9 mouse cellular contexts compared by ENCODE assay signal in the genomic region with DNA sequence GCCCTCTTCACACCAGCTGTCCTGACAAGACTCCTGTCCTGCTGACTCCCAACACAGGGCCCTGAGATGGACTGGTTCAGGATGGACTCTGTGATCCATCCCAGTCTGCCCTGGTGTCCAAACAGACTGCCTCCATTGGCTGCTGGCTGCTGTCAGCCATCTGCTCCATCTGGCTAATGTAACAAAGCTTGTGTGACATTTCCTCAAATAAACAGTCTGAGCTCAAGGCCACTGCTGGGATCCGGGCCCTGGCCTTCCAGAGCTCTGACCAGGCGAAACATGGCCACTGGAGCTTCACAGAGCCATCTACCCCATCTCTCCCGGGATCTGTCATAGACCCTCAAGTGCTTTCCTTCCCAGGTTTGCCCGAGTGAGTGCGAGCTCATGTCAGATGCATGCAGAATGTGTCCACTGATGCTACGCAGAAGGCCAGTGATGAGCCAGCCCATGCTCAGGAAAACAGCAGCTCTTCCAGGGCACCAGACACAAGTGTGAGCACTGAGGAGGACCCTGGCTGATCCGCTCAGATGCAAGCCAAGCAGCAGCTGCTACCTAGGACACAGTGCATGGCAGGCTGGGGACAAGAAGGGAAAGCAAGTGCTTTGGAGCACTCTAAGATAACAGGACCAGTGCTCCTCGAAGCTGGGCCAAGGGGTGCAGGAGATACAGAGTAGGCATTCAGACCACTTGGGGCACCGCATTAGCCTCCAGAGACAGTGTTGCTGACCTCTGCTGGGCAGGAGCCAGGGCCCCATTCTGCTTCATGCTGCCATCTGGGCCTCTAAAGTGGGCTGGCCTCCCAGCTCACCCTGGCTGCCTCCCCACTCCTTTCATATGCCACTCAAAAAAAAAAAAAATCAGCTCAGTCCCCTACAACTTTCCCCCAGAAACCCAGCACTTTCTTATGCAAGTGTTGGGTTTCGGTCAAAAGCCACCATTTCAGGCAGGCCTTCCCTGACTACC. TPM values are rescaled to one million over a fixed set of nuclear protein-coding genes. Genes with fewer than 3 reads are reported as not detected.
DNase-seq lines count a peak whose midpoint lies in the region; ATAC-seq and TF ChIP-seq lines count a peak whose summit lies in the region.
"Had no signal": no experiment of that assay in that cellular context is flagged by ENCODE, and none has a peak within 500 bp of the region (broad histone marks: within the 10 kb centered on the region; RNA-seq: fewer than 3 reads in every experiment).

No protein-coding gene starts in this region.

- H3K4me1 ChIP-seq in intestine, embryonic 14.5 days (replicated peaks; ENCODE audit: control insufficient read depth, insufficient read depth, low read length) = peaks cover 11% of the 10 kb centered on the region
- no peaks in the 10 kb centered on the region for H3K4me1 ChIP-seq in intestine, postnatal 0 days (replicated peaks; ENCODE audit: control insufficient read depth, insufficient read depth, low read length)
- peaks cover 14% of the 10 kb centered on the region for H3K4me1 ChIP-seq in embryonic facial prominence, embryonic 12.5 days
- 0 out of 2 replicates have a peak, but pooled peaks cover 2% of the 10 kb centered on the region for H3K4me1 ChIP-seq in lung, adult 2 months (ENCODE audit: control insufficient read depth, insufficient read depth, low read length)
- H3K4me1 ChIP-seq: lung, embryonic 15.5 days; neural tube, embryonic 12.5 days had no signal

- peak; percentile 66 for ATAC-seq in intestine, embryonic 14.5 days (replicated peaks; ENCODE audit: low FRiP score, low TSS enrichment, low read depth)
- ATAC-seq in intestine, postnatal 0 days = no peak
- ATAC-seq in embryonic facial prominence, embryonic 12.5 days (ENCODE audit: insufficient number of reproducible peaks, insufficient read depth, low FRiP score, low TSS enrichment) = no peak

- H3K9ac ChIP-seq in intestine, embryonic 14.5 days (ENCODE audit: low read length) = no peak overlapping the region
- H3K9ac ChIP-seq in intestine, postnatal 0 days (ENCODE audit: low read depth, low read length) = no peak overlapping the region
- no peak overlapping the region for H3K9ac ChIP-seq in embryonic facial prominence, embryonic 12.5 days
- H3K9ac ChIP-seq: lung, embryonic 15.5 days; neural tube, embryonic 12.5 days had no signal

- H3K27me3 ChIP-seq in intestine, embryonic 14.5 days (replicated peaks; ENCODE audit: control insufficient read depth, insufficient read depth, low read length) = no peaks in the 10 kb centered on the region
- no peaks in the 10 kb centered on the region for H3K27me3 ChIP-seq in intestine, postnatal 0 days (replicated peaks; ENCODE audit: control insufficient read depth, insufficient read depth, low read length)
- no peaks in the 10 kb centered on the region for H3K27me3 ChIP-seq in embryonic facial prominence, embryonic 12.5 days
- H3K27me3 ChIP-seq: lung, embryonic 15.5 days; neural tube, embryonic 12.5 days had no signal

- H3K9me3 ChIP-seq in intestine, embryonic 14.5 days (ENCODE audit: control insufficient read depth, low read length) = no peaks in the 10 kb centered on the region
- H3K9me3 ChIP-seq in intestine, postnatal 0 days (ENCODE audit: control insufficient read depth) = no peaks in the 10 kb centered on the region
- H3K9me3 ChIP-seq in embryonic facial prominence, embryonic 12.5 days = no peaks in the 10 kb centered on the region
- H3K9me3 ChIP-seq: lung, embryonic 15.5 days; neural tube, embryonic 12.5 days had no signal

- H3K4me2 ChIP-seq in intestine, embryonic 14.5 days (ENCODE audit: low read length) = no peak overlapping the region
- H3K4me2 ChIP-seq in intestine, postnatal 0 days (replicated peaks; ENCODE audit: low read depth) = no peak overlapping the region
- no peak overlapping the region for H3K4me2 ChIP-seq in embryonic facial prominence, embryonic 12.5 days (replicated peaks)
- H3K4me2 ChIP-seq: lung, embryonic 15.5 days; neural tube, embryonic 12.5 days had no signal

- peak; percentile 64 for DNase-seq in intestine, embryonic 14.5 days (ENCODE audit: low spot score)
- peak; percentile 6 for DNase-seq in Muller cell, postnatal 12 days (ENCODE audit: inconsistent ontology term)
- peak; percentile 72 for DNase-seq in adrenal gland, postnatal 10 days
- no peak for DNase-seq in thymus, postnatal 10 days (ENCODE audit: low spot score in 2 of 2)
- DNase-seq in lung, adult 2 months = no peak

- H3K4me3 ChIP-seq in intestine, embryonic 14.5 days (ENCODE audit: low read depth, low read length) = no peak overlapping the region
- H3K4me3 ChIP-seq in intestine, postnatal 0 days (ENCODE audit: low read depth, low read length) = no peak overlapping the region
- H3K4me3 ChIP-seq in embryonic facial prominence, embryonic 12.5 days = no peak overlapping the region
- no peak overlapping the region for H3K4me3 ChIP-seq in lung, adult 2 months (replicated peaks; ENCODE audit: extremely low read depth, low read depth, low read length)
- H3K4me3 ChIP-seq: lung, embryonic 15.5 days; neural tube, embryonic 12.5 days had no signal

- H3K36me3 ChIP-seq in intestine, embryonic 14.5 days (ENCODE audit: control insufficient read depth, insufficient read depth, low read length) = no peaks in the 10 kb centered on the region
- no peaks in the 10 kb centered on the region for H3K36me3 ChIP-seq in intestine, postnatal 0 days (ENCODE audit: control insufficient read depth, insufficient read depth)
- H3K36me3 ChIP-seq in embryonic facial prominence, embryonic 12.5 days = no peaks in the 10 kb centered on the region
- H3K36me3 ChIP-seq: lung, embryonic 15.5 days; neural tube, embryonic 12.5 days had no signal

- no peak for TF ChIP-seq CTCF in intestine, postnatal 0 days (IDR thresholded peaks at IDR 0.05; ENCODE audit: low read depth)
- TF ChIP-seq CTCF in lung, adult 2 months (IDR thresholded peaks at IDR 0.05; ENCODE audit: insufficient read depth, low read length) = no peak

- TF ChIP-seq POLR2A in lung, adult 2 months (IDR thresholded peaks at IDR 0.05; ENCODE audit: borderline replicate concordance, extremely low read depth, low read depth, low read length) = no peak

- H3K27ac ChIP-seq in intestine, embryonic 14.5 days (ENCODE audit: low read depth) = peak overlapping the region; percentile 69
- H3K27ac ChIP-seq in intestine, postnatal 0 days (ENCODE audit: low read depth, low read length) = no peak overlapping the region
- 0 out of 2 replicates have a peak overlapping the region, but pooled peaks have one; percentile 17 for H3K27ac ChIP-seq in embryonic facial prominence, embryonic 12.5 days
- H3K27ac ChIP-seq: lung, embryonic 15.5 days; neural tube, embryonic 12.5 days had no signal

- 49% methylated on average over 10 of the region's 10 CpGs for WGBS in intestine, embryonic 14.5 days
- 66% methylated on average over 10 of the region's 10 CpGs for WGBS in intestine, postnatal 0 days
- WGBS in embryonic facial prominence, embryonic 12.5 days = 74% methylated on average over 10 of the region's 10 CpGs
- WGBS in lung, adult 2 months = 65% methylated on average over 10 of the region's 10 CpGs

RNA-seq across cellular contexts. Expression of gene Pemt, which starts 18.1 kb away (rescaled TPM):
- polyA plus RNA-seq in intestine, embryonic 14.5 days (2014; fragmentation: Nextera tagmentation; extraction: Ambion mirVana) = 9.1 and 12.5 TPM in 2 replicates
- 4.2 and 5.0 TPM in 2 replicates for polyA plus RNA-seq in intestine, postnatal 0 days (2015; fragmentation: Nextera tagmentation; extraction: Ambion mirVana)
- 100 to 1,000 TPM in 1 of 2 experiments, 10 to 100 TPM in 1; 57.5 to 102 TPM for total RNA-seq in adrenal gland, postnatal 10 days (2021)
- polyA plus RNA-seq in embryonic facial prominence, embryonic 12.5 days (2016; fragmentation: Nextera tagmentation; extraction: Ambion mirVana) = 4.0 and 4.8 TPM in 2 replicates
- 6.4 and 7.0 TPM in 2 replicates for polyA plus RNA-seq in lung, adult 2 months (2012; rRNA removed)

Comparison
In these comparisons a context has a peak if more than half of its experiments do, and no peak if none do; other contexts are left out.
1. DNase-seq: peak in intestine, embryonic 14.5 days (single experiment), Muller cell, postnatal 12 days (single experiment) and adrenal gland, postnatal 10 days (single experiment); none in thymus, postnatal 10 days (0 of 2) and lung, adult 2 months (single experiment).